Mouse (Mus musculus): ENCODE measurements around the gene Glyatl3. TPM values are rescaled to one million over a fixed set of nuclear protein-coding genes. Genes with fewer than 3 reads are reported as not detected.
A peak's percentile ranks its signal among the peaks of the same experiment; 100 is the strongest.

Gene Glyatl3
- polyA plus RNA-seq (2016; fragmentation: Nextera tagmentation; extraction: Ambion mirVana), result not detected in 2 replicates

DNA sequence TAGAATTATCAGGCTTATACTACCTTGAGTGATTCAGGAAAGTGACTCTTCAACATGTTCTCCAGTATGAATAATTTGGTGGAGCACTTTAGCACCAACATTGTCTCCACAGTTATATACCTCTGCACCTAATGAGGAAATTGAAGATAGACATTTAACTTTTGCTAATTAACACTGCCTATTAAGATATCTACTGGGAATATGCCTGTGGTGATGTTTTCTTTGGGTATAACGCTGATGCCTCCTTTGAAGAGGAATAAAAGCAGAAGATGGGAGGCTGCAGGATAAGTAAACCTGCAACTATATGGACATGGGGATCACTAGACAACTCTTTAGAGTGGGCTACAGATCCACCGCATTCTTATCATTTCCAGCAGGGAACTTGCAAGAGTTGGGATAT, at the start of gene Glyatl3:
Gene Glyatl3 (minus strand): TSS at position 101 of the 400 bp plus-strand sequence.
- H3K4me2 ChIP-seq (replicated peaks), result no peak within 1 kb of the TSS
- H3K9me3 ChIP-seq, result no peaks in the 10 kb centered on the region
- no peaks in the 10 kb centered on the region for H3K27me3 ChIP-seq (replicated peaks)
- H3K4me1 ChIP-seq, result no peaks in the 10 kb centered on the region
- 94% methylated on average over 2 of the region's 2 CpGs for WGBS
- H3K36me3 ChIP-seq, result no peaks in the 10 kb centered on the region
- H3K27ac ChIP-seq, result no peak within 1 kb of the TSS
- no peak within 1 kb of the TSS for H3K4me3 ChIP-seq
- ATAC-seq (ENCODE audit: low FRiP score, low read depth), result no peak
- H3K9ac ChIP-seq, result no peak within 1 kb of the TSS

DNA sequence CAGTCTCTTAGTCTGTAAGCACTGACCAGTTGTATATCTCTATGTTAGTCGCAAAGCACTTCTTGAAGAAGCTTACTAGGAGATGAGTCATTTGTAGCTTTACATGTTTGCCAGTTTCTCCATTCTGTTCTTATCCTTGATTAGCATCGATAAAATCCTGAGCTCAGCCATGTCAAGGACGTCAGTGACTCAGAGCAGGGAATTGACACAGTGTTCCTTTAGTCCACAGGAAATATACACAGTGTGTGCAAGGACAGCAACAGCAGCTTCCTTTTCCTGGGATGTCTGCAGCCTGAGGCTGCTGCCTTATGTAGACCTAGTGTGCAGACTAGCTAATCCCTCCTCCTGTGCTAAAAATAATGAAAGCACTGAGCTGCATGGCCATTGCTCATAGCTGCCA, 34.4 kb upstream of the Glyatl3 start:
- Histone ChIP-seq H3K9ac (no peak overlapping the region), H3K4me3 (no peak overlapping the region), H3K9me3 (no peaks in the 10 kb centered on the region), H3K4me2 (replicated peaks) (no peak overlapping the region), H3K4me1 (no peaks in the 10 kb centered on the region), H3K27ac (no peak overlapping the region), H3K27me3 (replicated peaks) (no peaks in the 10 kb centered on the region), H3K36me3 (peaks cover 31% of the 10 kb centered on the region)
- ATAC-seq (ENCODE audit: low FRiP score, low read depth), result no peak
- WGBS, result 87% methylated on average over 3 of the region's 3 CpGs

DNA sequence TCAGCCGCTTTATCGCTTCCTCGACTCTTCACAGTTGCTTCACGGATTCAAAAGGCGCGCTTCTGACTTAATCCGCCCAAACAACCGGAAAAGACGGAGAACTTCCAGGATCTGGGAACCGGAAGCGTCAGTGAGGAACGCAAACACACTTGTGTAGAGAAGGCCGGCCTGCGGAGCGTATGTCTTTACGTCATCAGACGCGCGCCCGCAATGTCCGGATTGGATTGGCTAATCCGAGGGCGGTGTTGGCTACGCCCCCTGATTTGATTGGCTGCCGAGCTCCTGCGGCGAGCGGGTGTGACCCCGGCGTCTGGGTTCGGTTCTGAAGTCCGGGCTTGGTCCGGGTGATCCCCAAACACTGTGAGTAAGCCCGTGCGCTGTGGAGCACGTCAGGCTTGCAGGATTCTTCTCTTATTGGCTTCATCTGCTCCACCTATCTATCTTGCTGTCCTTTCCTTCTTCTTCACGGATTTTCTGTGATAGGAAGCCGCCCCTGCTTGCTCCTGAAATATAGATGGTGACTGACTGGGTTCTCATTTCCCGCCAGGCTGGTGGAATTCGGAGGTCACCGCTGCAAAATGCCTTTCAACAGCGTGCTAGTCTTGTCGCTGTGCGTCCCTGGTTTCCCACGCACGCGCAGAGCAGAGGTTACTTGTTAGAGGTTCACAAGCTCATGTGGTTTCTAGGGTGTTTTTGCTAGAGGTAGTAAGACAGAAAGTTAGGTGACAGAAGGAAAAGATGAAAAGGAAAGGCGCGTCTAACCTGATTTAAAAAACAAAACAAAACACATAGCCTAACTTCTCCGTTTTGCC, 20.5 kb upstream of the Glyatl3 start, which contains the start of the genes Mut and Cenpq:
Gene Mut (plus strand): TSS at position 266 of the 812 bp plus-strand sequence.
Gene Cenpq (minus strand): TSS at position 628 of the 812 bp plus-strand sequence.
- H3K36me3 ChIP-seq, result peaks cover 7% of the 10 kb centered on the region; the same call in 1 of the 2 replicates
- H3K9ac ChIP-seq, result peak within 1 kb of the TSS; percentile 61
- H3K4me1 ChIP-seq, result 0 out of 2 replicates have a peak, but pooled peaks cover 3% of the 10 kb centered on the region
- no peaks in the 10 kb centered on the region for H3K9me3 ChIP-seq
- peak within 1 kb of the TSS; percentile 48 for H3K4me3 ChIP-seq
- under 1% methylated on average over 50 of the region's 50 CpGs for WGBS
- peak within 1 kb of the TSS; percentile 63 for H3K4me2 ChIP-seq (replicated peaks)
- peak; percentile 100 for ATAC-seq (ENCODE audit: low FRiP score, low read depth)
- peak within 1 kb of the TSS; percentile 54 for H3K27ac ChIP-seq
- no peaks in the 10 kb centered on the region for H3K27me3 ChIP-seq (replicated peaks)

DNA sequence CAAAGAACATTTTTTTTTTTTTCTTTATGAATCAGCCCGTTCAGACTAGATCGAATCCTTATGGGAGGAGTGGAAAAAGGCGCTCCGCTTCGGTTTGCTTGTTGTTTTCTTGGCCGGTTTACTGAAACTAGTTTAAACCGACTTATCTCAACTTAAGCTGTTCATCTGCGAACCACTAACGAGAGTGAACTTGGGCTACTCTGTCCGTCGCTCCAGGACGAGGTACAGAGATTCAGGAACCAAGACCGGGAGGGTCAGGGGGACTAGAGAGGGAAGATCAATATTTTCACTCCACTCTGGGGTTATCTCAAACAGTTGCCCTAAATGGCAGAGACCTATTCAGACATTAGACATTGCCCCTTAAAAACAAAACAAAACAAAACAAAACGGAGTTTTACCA, 19.8 kb upstream of the Glyatl3 start:
- Histone ChIP-seq H3K9me3 (no peaks in the 10 kb centered on the region), H3K4me2 (replicated peaks) (peak overlapping the region; percentile 63), H3K27me3 (replicated peaks) (no peaks in the 10 kb centered on the region), H3K4me1 (0 out of 2 replicates have a peak, but pooled peaks cover 3% of the 10 kb centered on the region), H3K9ac (peak overlapping the region; percentile 53), H3K27ac (no peak overlapping the region), H3K4me3 (peak overlapping the region; percentile 48), H3K36me3 (peaks cover 5% of the 10 kb centered on the region; the same call in 1 of the 2 replicates)
- peak; percentile 9; the same call in 1 of the 2 replicates for ATAC-seq (ENCODE audit: low FRiP score, low read depth)
- WGBS, result 2% methylated on average over 14 of the region's 14 CpGs

DNA sequence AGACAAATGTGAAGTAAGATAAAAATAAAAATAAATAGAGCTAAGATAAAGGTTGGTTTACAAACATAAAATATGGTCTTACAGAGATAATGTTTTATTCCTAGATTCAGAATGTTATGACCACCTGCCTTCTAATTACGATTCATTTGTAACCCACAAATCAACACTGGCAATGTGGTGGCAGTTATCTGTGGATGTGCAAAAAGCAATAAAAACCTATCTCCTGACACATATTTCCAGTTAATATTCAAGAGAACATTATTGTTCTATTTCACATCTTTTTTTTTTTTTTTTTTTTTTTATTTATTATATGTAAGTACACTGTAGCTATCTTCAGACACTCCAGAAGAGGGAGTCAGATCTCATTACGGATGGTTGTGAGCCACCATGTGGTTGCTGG, 1.3 kb upstream of the Glyatl3 start:
- Histone ChIP-seq H3K27ac (no peak overlapping the region), H3K4me1 (no peaks in the 10 kb centered on the region), H3K9me3 (no peaks in the 10 kb centered on the region), H3K4me2 (replicated peaks) (no peak overlapping the region), H3K36me3 (no peaks in the 10 kb centered on the region), H3K9ac (no peak overlapping the region), H3K4me3 (no peak overlapping the region), H3K27me3 (replicated peaks) (no peaks in the 10 kb centered on the region)
- 98% methylated on average over 1 of the region's 2 CpGs for WGBS
- no peak for ATAC-seq (ENCODE audit: low FRiP score, low read depth)

DNA sequence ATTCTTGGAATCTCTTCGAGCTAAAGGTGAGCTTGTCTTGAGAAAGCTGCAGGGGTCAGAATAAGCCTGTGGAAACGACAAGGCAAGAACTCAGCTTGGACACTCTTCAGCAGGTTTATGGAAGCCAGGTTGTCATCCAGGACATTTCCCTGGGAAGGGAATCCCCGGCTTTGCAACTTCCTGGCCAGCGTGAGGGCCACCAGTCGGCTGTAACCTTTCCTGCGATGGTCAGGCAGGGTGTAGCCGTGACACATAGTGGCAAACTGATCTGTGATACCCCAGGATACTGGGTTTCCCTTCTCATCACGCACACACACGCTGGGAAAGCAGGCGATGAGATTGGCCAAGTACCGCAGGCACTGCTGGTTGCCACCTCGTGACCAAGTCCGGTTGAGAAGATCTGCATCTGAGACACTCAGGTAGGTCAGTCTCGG, 9.4 kb downstream of the Glyatl3 start:
- Histone ChIP-seq H3K9ac (no peak overlapping the region), H3K27ac (no peak overlapping the region), H3K36me3 (no peaks in the 10 kb centered on the region), H3K27me3 (replicated peaks) (no peaks in the 10 kb centered on the region), H3K9me3 (no peaks in the 10 kb centered on the region), H3K4me1 (no peaks in the 10 kb centered on the region; the same call in 1 of the 2 replicates), H3K4me3 (no peak overlapping the region), H3K4me2 (replicated peaks) (peak overlapping the region; percentile 49)
- ATAC-seq (ENCODE audit: low FRiP score, low read depth), result no peak
- 22% methylated on average over 14 of the region's 14 CpGs for WGBS

DNA sequence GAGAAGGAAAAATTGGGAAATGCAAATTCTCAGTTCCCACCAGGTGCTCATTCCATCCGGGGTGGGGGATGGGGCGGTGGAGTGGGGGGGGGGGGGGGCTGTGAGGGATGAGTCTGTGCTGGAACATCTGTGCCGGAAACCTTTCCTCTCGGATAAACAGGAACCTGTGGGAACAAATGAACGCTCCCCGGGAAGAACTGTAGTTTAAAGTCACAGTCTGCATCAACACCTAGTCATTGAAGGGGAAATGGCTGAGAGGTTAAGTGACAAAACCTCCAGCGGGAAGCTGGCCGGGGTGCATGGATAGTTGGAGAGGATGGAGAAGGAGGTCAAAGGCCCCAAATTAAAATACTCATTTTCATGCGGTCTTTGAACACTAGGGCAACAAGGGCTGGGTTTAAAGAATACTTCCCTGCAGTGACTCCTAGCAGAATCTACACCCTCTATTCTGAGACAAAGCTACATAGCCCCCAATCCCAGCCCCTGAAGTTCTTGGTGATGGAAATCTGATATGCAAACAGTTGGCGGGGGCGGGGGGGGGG, 10.0 kb downstream of the Glyatl3 start:
- 14% methylated on average over 11 of the region's 11 CpGs for WGBS
- ATAC-seq (ENCODE audit: low FRiP score, low read depth), result no peak

DNA sequence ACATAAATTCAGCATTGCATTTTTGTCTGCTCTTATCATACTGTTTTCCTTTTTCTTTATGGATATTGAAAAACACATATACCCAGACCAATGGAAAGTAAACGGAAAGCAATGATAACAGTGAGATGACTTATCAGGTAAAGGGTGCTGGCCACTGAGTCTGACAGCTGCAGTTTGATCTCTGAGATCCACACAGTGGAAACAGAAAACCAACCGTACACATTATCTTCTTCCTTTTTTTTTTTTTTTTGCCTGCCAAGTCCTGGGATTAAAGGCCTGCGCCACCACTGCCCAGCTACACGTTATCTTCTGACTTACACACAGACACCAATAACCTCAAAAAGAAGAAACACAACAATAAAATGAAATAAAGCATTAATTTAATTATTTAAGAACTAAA, 10.8 kb downstream of the Glyatl3 start:
- H3K9ac ChIP-seq, result no peak overlapping the region
- ATAC-seq (ENCODE audit: low FRiP score, low read depth), result no peak
- no peaks in the 10 kb centered on the region for H3K9me3 ChIP-seq
- H3K4me3 ChIP-seq, result no peak overlapping the region
- H3K27me3 ChIP-seq (replicated peaks), result no peaks in the 10 kb centered on the region
- H3K36me3 ChIP-seq, result no peaks in the 10 kb centered on the region
- WGBS, result 72% methylated on average over 4 of the region's 4 CpGs
- H3K4me1 ChIP-seq, result no peaks in the 10 kb centered on the region; the same call in 1 of the 2 replicates
- H3K27ac ChIP-seq, result no peak overlapping the region
- H3K4me2 ChIP-seq (replicated peaks), result no peak overlapping the region

More for the DNA sequence above, 10.0 kb downstream of the Glyatl3 start:
- no peak overlapping the region for H3K27ac ChIP-seq
- no peak overlapping the region for H3K4me3 ChIP-seq
- no peaks in the 10 kb centered on the region for H3K27me3 ChIP-seq (replicated peaks)
- no peaks in the 10 kb centered on the region; the same call in 1 of the 2 replicates for H3K4me1 ChIP-seq
- peak overlapping the region; percentile 49; the same call in 1 of the 2 replicates for H3K4me2 ChIP-seq (replicated peaks)
- H3K36me3 ChIP-seq, result no peaks in the 10 kb centered on the region
- no peaks in the 10 kb centered on the region for H3K9me3 ChIP-seq
- H3K9ac ChIP-seq, result no peak overlapping the region

DNA sequence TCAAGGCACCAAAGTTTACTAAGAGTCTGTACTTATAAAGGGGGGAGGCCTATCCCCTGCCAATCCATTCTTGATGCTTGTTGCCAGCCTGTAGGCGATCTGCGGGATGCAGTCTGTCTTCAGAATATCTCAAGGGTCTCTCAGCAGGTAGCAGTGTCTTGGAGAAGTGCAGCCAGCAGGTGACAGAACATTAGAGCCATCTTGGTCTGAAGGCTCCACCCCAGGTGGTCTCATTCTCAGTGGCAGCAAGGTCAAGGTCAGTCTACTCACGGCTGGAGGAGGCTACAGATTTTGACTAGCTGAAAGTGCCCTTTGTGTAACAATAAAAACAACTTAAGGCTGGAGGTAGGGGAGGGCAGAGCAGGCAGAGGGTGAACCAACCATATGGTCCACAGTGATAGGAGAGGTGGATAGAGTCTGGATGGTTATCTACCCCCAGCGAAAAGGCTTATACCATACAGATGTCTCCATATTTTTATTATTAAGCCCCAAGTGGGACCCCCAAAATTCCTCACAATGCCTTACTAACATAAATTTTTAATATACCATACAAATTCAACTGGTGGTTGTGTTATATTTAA, 14.3 kb downstream of the Glyatl3 start:
- no peak overlapping the region for H3K27ac ChIP-seq
- no peaks in the 10 kb centered on the region for H3K9me3 ChIP-seq
- no peak overlapping the region for H3K9ac ChIP-seq
- H3K27me3 ChIP-seq (replicated peaks), result no peaks in the 10 kb centered on the region
- no peak overlapping the region for H3K4me2 ChIP-seq (replicated peaks)
- WGBS, result 44% methylated on average over 4 of the region's 4 CpGs
- no peak overlapping the region for H3K4me3 ChIP-seq
- no peak for ATAC-seq (ENCODE audit: low FRiP score, low read depth)
- H3K36me3 ChIP-seq, result no peaks in the 10 kb centered on the region
- no peaks in the 10 kb centered on the region; the same call in 1 of the 2 replicates for H3K4me1 ChIP-seq

DNA sequence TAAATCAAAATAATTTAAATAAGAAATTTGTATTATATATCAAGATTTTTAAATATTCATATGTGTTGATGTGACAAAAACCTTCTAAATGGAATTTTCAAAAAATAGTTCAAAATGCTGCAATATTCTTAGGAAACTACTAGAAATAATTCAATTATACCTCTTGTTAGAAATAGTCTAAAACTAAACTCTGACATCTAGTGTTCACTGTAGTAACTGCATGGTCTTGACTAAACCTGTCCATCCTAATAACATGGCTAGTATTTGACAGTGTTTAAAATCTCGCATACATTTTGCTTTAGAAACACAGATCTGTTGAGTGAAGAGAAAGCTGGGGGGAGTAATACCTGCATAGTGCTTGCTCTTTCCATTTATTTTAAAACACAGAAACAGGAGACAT, 17.3 kb downstream of the Glyatl3 start:
- 87% methylated on average over 1 of the region's 1 CpGs for WGBS
- no peak overlapping the region for H3K27ac ChIP-seq
- no peak overlapping the region for H3K4me3 ChIP-seq
- H3K27me3 ChIP-seq (replicated peaks), result no peaks in the 10 kb centered on the region
- no peak for ATAC-seq (ENCODE audit: low FRiP score, low read depth)
- H3K36me3 ChIP-seq, result no peaks in the 10 kb centered on the region
- H3K4me1 ChIP-seq, result no peaks in the 10 kb centered on the region
- H3K4me2 ChIP-seq (replicated peaks), result no peak overlapping the region
- no peaks in the 10 kb centered on the region for H3K9me3 ChIP-seq
- no peak overlapping the region for H3K9ac ChIP-seq

DNA sequence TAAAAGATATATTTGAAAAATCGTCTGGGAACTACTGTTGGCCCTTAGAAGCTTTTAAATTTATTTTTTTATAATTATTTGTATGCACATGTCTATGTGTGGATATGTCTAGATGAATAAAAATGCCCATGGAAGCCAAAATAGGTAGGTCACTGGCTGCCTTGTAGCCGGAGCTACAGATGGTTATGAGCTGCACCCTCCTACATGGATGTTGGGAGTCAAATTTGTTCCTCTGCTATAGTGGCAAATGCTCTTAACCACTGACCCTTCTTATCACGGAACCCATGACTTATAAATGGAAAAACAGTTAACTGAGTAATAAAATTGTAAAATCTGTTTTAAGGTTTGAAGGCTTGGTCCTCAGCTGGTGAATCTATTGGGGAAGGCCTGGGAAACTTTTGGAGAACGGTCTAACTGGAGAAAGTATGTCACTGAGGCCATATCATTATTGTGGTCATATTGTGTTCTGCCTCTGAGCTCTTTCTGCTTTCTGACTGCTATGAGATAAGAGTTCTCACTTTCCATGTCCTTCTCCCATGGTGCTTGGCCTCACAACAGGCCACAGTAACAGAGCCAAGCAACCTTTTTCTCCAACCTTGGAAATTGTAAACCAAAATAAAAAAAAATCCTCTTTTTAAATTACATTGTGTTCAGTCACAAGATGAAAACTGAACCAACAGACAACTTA, 26.2 kb downstream of the Glyatl3 start:
- 86% methylated on average over 4 of the region's 4 CpGs for WGBS
- ATAC-seq (ENCODE audit: low FRiP score, low read depth), result no peak

DNA sequence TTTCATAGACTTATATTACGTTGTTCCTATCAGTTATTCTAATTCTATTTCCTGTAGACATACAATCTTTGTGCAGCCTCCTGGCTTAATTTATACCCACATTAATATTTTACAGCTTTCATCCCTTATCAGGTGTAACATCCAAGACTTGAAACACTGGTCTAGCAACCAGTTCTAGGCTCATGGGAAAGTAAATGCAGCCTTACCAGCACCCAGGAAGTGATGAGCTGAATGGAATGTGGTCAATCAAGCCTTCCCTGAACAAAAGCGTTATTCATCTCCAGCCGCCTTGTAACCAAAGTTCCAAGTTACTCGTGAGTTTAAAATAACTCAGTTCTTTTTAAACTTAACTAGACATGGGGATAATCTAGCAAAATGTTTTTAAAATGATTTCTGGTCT, 29.0 kb downstream of the Glyatl3 start:
- ATAC-seq (ENCODE audit: low FRiP score, low read depth), result no peak
- no peak overlapping the region for H3K4me2 ChIP-seq (replicated peaks)
- H3K4me1 ChIP-seq, result no peaks in the 10 kb centered on the region
- H3K36me3 ChIP-seq, result no peaks in the 10 kb centered on the region
- H3K27ac ChIP-seq, result no peak overlapping the region
- no peaks in the 10 kb centered on the region for H3K27me3 ChIP-seq (replicated peaks)
- H3K9ac ChIP-seq, result no peak overlapping the region
- WGBS, result 88% methylated on average over 4 of the region's 4 CpGs
- no peaks in the 10 kb centered on the region for H3K9me3 ChIP-seq
- no peak overlapping the region for H3K4me3 ChIP-seq

More for the DNA sequence above, 26.2 kb downstream of the Glyatl3 start:
- Histone ChIP-seq H3K27me3 (replicated peaks) (no peaks in the 10 kb centered on the region), H3K9ac (no peak overlapping the region), H3K27ac (no peak overlapping the region), H3K9me3 (no peaks in the 10 kb centered on the region), H3K4me2 (replicated peaks) (no peak overlapping the region), H3K4me1 (no peaks in the 10 kb centered on the region), H3K4me3 (no peak overlapping the region), H3K36me3 (no peaks in the 10 kb centered on the region)

Measured in neural tube, embryonic 12.5 days (tissue).